Mouse (Mus musculus) C2C12 (cell line): Measurements from ENCODE around the gene Slc26a11. TPM values are rescaled to one million over a fixed set of nuclear protein-coding genes. Genes with fewer than 3 reads are reported as not detected.

Experiments used
- H3K27me3 ChIP-seq: one replicate; pipeline ENCODE4 v1.6.1; 2011; ENCODE audit not compliant: control insufficient read depth, insufficient read depth, insufficient read length
- H3K36me3 ChIP-seq: one replicate; pipeline ENCODE4 v1.6.1; 2011; ENCODE audit not compliant: control insufficient read depth, insufficient read depth
- H3K4me3 ChIP-seq: one replicate; pipeline ENCODE4 v1.5.1; 2011; ENCODE audit warnings: mild to moderate bottlenecking, control low read depth; ENCODE audit not compliant: poor library complexity, insufficient read depth, severe bottlenecking
- H3K79me2 ChIP-seq: one replicate; pipeline ENCODE4 v1.6.1; 2011; ENCODE audit not compliant: control insufficient read depth, insufficient read depth
- H3K79me3 ChIP-seq: one replicate; pipeline ENCODE4 v1.6.1; 2011; ENCODE audit warnings: low read depth, control low read depth
- H3ac ChIP-seq: one replicate; pipeline ENCODE3; 2011; ENCODE audit warnings: low read depth; ENCODE audit not compliant: control insufficient read depth, insufficient read length
- CEBPB ChIP-seq: IDR thresholded peaks from one replicate; pipeline ENCODE4 v1.6.1; 2011; ENCODE audit warnings: low read depth, mild to moderate bottlenecking, control low read depth, moderate library complexity
- CTCF ChIP-seq: IDR thresholded peaks from one replicate; pipeline ENCODE4 v1.5.1; 2011; ENCODE audit not compliant: control insufficient read depth, insufficient read depth, insufficient read length
- FOSL1 ChIP-seq: IDR thresholded peaks from one replicate; pipeline ENCODE4 v1.8.0; 2011; ENCODE audit warnings: mild to moderate bottlenecking, low read length; ENCODE audit not compliant: poor library complexity, insufficient read depth, severe bottlenecking
- MAX ChIP-seq: IDR thresholded peaks from one replicate; pipeline ENCODE4 v1.6.1; 2011; ENCODE audit warnings: mild to moderate bottlenecking, control low read depth
- MYOD1 ChIP-seq: IDR thresholded peaks from one replicate; pipeline ENCODE4 v1.6.1; 2011; ENCODE audit warnings: low read depth; ENCODE audit not compliant: control insufficient read depth, insufficient read length
- MYOG ChIP-seq: IDR thresholded peaks from one replicate; pipeline ENCODE4 v1.6.1; 2011; ENCODE audit not compliant: control insufficient read depth, insufficient read length; ENCODE audit errors: extremely low read depth
- USF1 ChIP-seq: IDR thresholded peaks from one replicate; pipeline ENCODE4 v1.6.1; 2011; ENCODE audit warnings: low read depth, mild to moderate bottlenecking, control low read depth, moderate library complexity
- polyA plus RNA-seq: library from polyadenylated mRNA; unstranded; fragments of >200 nt; fragmentation: generic; extraction: Trizol; gene quantifications from one replicate; pipeline ENCODE4 v1.2.1, GENCODE M21; 2012; ENCODE audit warnings: missing spikeins

Slc26a11 gene
- polyA plus RNA-seq, 1 experiment = 0.51 TPM

GRCm38 (mm10) chr11:119314252-119314936 is 41.0 kb upstream of the Slc26a11 start:
- no peaks in the 10 kb centered on the region for H3K36me3 ChIP-seq
- H3K79me2 ChIP-seq = no peaks in the 10 kb centered on the region
- no peak overlapping the region for H3K4me3 ChIP-seq
- H3ac ChIP-seq = no peak overlapping the region
- no peaks in the 10 kb centered on the region for H3K79me3 ChIP-seq
- H3K27me3 ChIP-seq = peaks cover 22% of the 10 kb centered on the region
- no peak for TF ChIP-seq FOSL1
- no peak for TF ChIP-seq MYOD1
- no peak for TF ChIP-seq USF1
- TF ChIP-seq MAX = no peak
- no peak for TF ChIP-seq MYOG
- TF ChIP-seq CEBPB = no peak
- no peak for TF ChIP-seq CTCF

DNA sequence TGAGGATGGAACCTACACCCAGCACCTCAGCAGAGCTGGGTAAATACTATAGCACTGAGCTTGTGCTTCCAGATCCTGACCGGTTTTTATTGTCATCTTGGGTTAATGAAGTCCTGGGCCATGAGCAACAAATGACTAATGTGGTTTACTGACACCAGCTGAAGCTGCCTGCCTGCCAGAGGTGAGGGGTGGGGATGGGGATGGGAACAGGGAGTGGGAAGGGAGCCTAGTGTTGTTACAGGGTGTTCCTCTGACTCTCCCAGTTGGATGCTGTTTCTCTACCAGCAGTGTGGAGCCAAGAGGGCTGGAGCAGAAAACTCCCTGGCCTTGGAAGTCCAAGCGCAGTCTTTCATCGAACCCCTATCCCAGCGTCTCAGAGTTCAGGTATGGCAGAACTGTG is 38.6 kb upstream of the Slc26a11 start:
- TF ChIP-seq MYOD1 (peak; percentile 17), MAX (no peak)

GRCm38 (mm10) chr11:119322521-119322920 is 32.8 kb upstream of the Slc26a11 start:
- H3K4me3 ChIP-seq = no peak overlapping the region
- no peak overlapping the region for H3ac ChIP-seq
- no peaks in the 10 kb centered on the region for H3K79me3 ChIP-seq
- H3K79me2 ChIP-seq = no peaks in the 10 kb centered on the region
- H3K27me3 ChIP-seq = peaks cover 31% of the 10 kb centered on the region
- no peak for TF ChIP-seq MYOG
- no peak for TF ChIP-seq USF1
- TF ChIP-seq MYOD1 = no peak
- no peak for TF ChIP-seq CTCF
- no peak for TF ChIP-seq FOSL1
- no peak for TF ChIP-seq MAX
- no peak for TF ChIP-seq CEBPB
- H3K36me3 ChIP-seq = no peaks in the 10 kb centered on the region

More for the DNA sequence above, 38.6 kb upstream of the Slc26a11 start:
- Histone ChIP-seq H3K79me2 (no peaks in the 10 kb centered on the region), H3K27me3 (peaks cover 17% of the 10 kb centered on the region), H3ac (no peak overlapping the region), H3K4me3 (no peak overlapping the region), H3K36me3 (no peaks in the 10 kb centered on the region), H3K79me3 (no peaks in the 10 kb centered on the region)

DNA sequence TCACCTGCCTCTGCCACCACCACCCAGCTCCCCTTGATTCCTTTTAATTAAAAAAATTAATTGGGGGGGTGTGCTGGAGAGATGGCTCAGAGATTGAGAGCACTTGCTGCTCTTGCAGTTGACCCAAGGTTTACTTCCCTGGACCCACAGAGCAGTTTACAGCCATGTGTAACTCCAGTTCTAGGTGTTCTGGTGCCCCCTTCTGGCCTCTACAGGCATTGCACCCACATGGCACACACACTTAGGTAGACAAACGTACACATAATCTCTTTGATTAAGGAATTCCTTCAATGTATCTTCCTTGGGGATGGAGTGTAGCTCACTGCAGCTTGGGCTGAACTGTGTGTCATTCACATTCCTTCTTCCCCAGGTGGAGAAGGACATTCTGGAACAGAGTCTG is 30.3 kb upstream of the Slc26a11 start:
- Histone ChIP-seq H3K27me3 (peaks cover 21% of the 10 kb centered on the region), H3K4me3 (no peak overlapping the region), H3K36me3 (no peaks in the 10 kb centered on the region), H3ac (no peak overlapping the region), H3K79me3 (no peaks in the 10 kb centered on the region), H3K79me2 (no peaks in the 10 kb centered on the region)
- no peak for TF ChIP-seq MYOG
- TF ChIP-seq CTCF = no peak
- no peak for TF ChIP-seq FOSL1
- no peak for TF ChIP-seq USF1
- no peak for TF ChIP-seq MYOD1
- TF ChIP-seq CEBPB = no peak
- no peak for TF ChIP-seq MAX

DNA sequence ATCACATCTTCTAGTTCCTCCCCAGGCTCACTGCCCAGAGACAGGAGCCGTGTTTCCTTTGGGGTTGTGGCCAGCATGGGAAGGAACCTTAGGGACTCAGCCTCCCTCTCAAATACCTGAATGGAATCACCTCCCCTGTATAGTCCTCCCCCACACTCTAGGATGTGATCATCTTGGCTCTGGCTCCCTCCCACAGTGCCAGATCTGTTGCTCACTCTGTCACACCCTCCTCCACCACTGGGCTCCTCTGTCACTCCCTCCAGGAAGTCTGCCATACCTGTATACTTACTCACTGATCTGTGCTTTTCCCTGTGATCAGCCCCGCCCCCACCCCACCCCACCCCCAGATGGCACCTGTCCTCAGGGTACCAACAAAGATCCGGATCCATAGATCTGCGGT is 24.8 kb upstream of the Slc26a11 start:
- no peaks in the 10 kb centered on the region for H3K36me3 ChIP-seq
- H3K27me3 ChIP-seq = peaks cover 35% of the 10 kb centered on the region
- H3ac ChIP-seq = no peak overlapping the region
- TF ChIP-seq USF1 (no peak), MYOG (no peak), CEBPB (no peak), FOSL1 (no peak), MYOD1 (no peak), MAX (no peak), CTCF (no peak)
- no peak overlapping the region for H3K4me3 ChIP-seq
- H3K79me3 ChIP-seq = no peaks in the 10 kb centered on the region
- no peaks in the 10 kb centered on the region for H3K79me2 ChIP-seq

- Histone ChIP-seq H3K36me3 (no peaks in the 10 kb centered on the region), H3ac (no peak overlapping the region), H3K27me3 (peaks cover 42% of the 10 kb centered on the region), H3K4me3 (no peak overlapping the region), H3K79me2 (no peaks in the 10 kb centered on the region), H3K79me3 (no peaks in the 10 kb centered on the region)
- TF ChIP-seq MAX (no peak), USF1 (no peak), MYOG (no peak), CEBPB (no peak), FOSL1 (no peak), MYOD1 (no peak), CTCF (no peak)
Observed at GRCm38 (mm10) chr11:119331970-119332369, 23.4 kb upstream of the Slc26a11 start.
